Mouse (Mus musculus) lung, postnatal 0 days (tissue): ENCODE measurements around the gene Scamp4. TPM values are rescaled to one million over a fixed set of nuclear protein-coding genes. Genes with fewer than 3 reads are reported as not detected.
A peak's percentile ranks its signal among the peaks of the same experiment; 100 is the strongest.

Source experiments
- ATAC-seq: fragments of 200-750 bp; cut with Nextera tagmentation; 2 replicates; pipeline ENCODE4 v1.8.0; 2017; ENCODE audit warnings: moderate library complexity
- DNase-seq: peaks from one replicate; pipeline ENCODE4 v3.0.0-alpha.2; 2016; ENCODE audit warnings: low spot score
- H3K27ac ChIP-seq: fragments of 300-500 bp; sonication (generic); 2 replicates; pipeline ENCODE4 v1.5.1; 2014; ENCODE audit warnings: antibody characterized with exemption, mild to moderate bottlenecking, low read length, mixed read lengths
- H3K27me3 ChIP-seq: fragments of 300-500 bp; sonication (generic); replicated peaks from 2 replicates; pipeline ENCODE4 v1.6.1; 2014; ENCODE audit warnings: low read length, mixed read lengths; ENCODE audit not compliant: insufficient read depth
- H3K36me3 ChIP-seq: fragments of 300-500 bp; sonication (generic); 2 replicates; pipeline ENCODE4 v1.6.1; 2014; ENCODE audit warnings: low read length, mixed read lengths; ENCODE audit not compliant: insufficient read depth
- H3K4me1 ChIP-seq: fragments of 300-500 bp; sonication (generic); 2 replicates; pipeline ENCODE4 v1.6.1; 2014; ENCODE audit warnings: antibody characterized with exemption, low read depth, low read length, mixed read lengths; ENCODE audit not compliant: insufficient read depth
- H3K4me2 ChIP-seq: fragments of 300-500 bp; sonication (generic); replicated peaks from 2 replicates; pipeline ENCODE4 v1.6.1; 2014; ENCODE audit warnings: low read depth, mild to moderate bottlenecking, low read length, moderate library complexity, mixed read lengths
- H3K4me3 ChIP-seq: fragments of 300-500 bp; sonication (generic); 2 replicates; pipeline ENCODE4 v1.5.1; 2014; ENCODE audit warnings: low read depth, low read length
- H3K9ac ChIP-seq: fragments of 300-500 bp; sonication (generic); replicated peaks from 2 replicates; pipeline ENCODE4 v1.6.1; 2014; ENCODE audit warnings: low read depth, mild to moderate bottlenecking
- H3K9me3 ChIP-seq: fragments of 300-500 bp; sonication (generic); 2 replicates; pipeline ENCODE4 v1.6.1; 2016; ENCODE audit warnings: low read length, mixed read lengths
- CTCF ChIP-seq: IDR thresholded peaks from 2 replicates; pipeline ENCODE4 v1.5.1; 2016; ENCODE audit warnings: antibody characterized with exemption, mild to moderate bottlenecking
- EP300 ChIP-seq: IDR thresholded peaks from 2 replicates; pipeline ENCODE4 v1.6.1; 2016; ENCODE audit warnings: antibody characterized with exemption, mild to moderate bottlenecking, control low read depth
- WGBS: fragments of 180-500 bp; shearing (Covaris S2); extraction: QIAGEN DNeasy Blood & Tissue Kit; methylation state at CpG from one replicate; pipeline ENCODE4 v1.1.7; 2014; 5-methylcytosine and 5-hydroxymethylcytosine counted together
- polyA plus RNA-seq: library from polyadenylated mRNA; unstranded; fragments of >200 nt; fragmentation: Nextera tagmentation; extraction: Ambion mirVana; gene quantifications from 2 replicates; pipeline ENCODE4 v1.2.1, GENCODE M21; 2015

Gene Scamp4
- polyA plus RNA-seq, 1 experiment from 2014 or later, result 56.9 TPM

DNA sequence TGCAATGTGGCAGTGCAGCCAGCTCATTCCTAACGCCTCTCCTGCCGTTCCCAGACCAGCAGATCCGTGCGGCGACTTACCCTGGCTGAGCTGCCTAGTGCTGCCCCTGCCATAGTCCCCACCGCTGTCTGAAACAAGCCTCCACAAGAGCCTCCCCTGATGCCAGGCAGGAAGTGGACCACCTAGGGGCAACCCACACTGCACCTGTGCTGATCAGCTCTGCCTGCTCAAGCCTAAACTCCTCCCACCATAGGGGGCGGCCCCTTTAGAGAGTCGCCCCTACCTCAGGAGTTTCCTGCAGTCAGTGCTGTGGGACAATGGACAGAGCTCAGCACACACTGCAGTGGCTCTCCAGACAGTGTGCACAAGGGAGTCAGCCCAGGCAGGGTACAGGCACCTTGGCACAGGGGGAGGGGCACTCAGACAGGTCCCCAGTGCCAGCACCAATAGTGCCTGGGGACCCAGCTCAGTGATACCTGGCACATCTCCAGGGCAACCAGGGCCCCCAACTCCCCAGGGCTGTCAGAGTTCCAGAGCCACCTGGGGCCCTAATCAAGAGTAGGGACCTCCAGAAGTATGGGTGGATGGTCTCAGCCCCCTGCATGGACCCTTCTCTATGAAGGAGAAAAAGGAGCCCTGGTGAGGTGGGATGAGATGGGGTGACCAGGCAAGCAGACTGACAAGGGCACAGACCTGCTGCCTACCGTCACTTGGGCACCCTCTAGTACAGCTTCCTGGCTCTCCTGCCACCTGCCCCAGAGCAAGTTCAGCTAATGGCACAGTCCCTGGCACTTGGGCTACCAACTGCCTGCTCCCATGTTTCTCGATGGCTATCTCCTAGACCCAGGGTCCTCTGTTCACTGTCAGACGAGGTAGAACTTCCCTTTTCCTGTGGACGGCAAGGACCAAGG is 17.8 kb upstream of the Scamp4 start:
- no peak overlapping the region for H3K9ac ChIP-seq
- no peak overlapping the region for H3K4me3 ChIP-seq
- peaks cover 22% of the 10 kb centered on the region; the same call in 1 of the 2 replicates for H3K4me1 ChIP-seq
- no peaks in the 10 kb centered on the region for H3K9me3 ChIP-seq
- no peak for ATAC-seq
- H3K27ac ChIP-seq, result peak overlapping the region; percentile 38
- peak overlapping the region; percentile 51 for H3K4me2 ChIP-seq
- TF ChIP-seq CTCF (no peak), EP300 (no peak)
- no peak for DNase-seq
- 60% methylated on average over 12 of the region's 12 CpGs for WGBS
- H3K36me3 ChIP-seq, result no peaks in the 10 kb centered on the region
- no peaks in the 10 kb centered on the region for H3K27me3 ChIP-seq

GRCm38 (mm10) chr10:80585581-80585980 is 17.1 kb upstream of the Scamp4 start:
- H3K4me1 ChIP-seq, result peaks cover 22% of the 10 kb centered on the region; the same call in 1 of the 2 replicates
- no peaks in the 10 kb centered on the region for H3K9me3 ChIP-seq
- H3K27me3 ChIP-seq, result no peaks in the 10 kb centered on the region
- no peak for ATAC-seq
- H3K4me2 ChIP-seq, result peak overlapping the region; percentile 51
- WGBS, result 81% methylated on average over 8 of the region's 8 CpGs
- DNase-seq, result no peak
- H3K27ac ChIP-seq, result no peak overlapping the region
- no peak overlapping the region for H3K4me3 ChIP-seq
- no peak overlapping the region for H3K9ac ChIP-seq
- no peaks in the 10 kb centered on the region for H3K36me3 ChIP-seq
- TF ChIP-seq CTCF (no peak), EP300 (no peak)

DNA sequence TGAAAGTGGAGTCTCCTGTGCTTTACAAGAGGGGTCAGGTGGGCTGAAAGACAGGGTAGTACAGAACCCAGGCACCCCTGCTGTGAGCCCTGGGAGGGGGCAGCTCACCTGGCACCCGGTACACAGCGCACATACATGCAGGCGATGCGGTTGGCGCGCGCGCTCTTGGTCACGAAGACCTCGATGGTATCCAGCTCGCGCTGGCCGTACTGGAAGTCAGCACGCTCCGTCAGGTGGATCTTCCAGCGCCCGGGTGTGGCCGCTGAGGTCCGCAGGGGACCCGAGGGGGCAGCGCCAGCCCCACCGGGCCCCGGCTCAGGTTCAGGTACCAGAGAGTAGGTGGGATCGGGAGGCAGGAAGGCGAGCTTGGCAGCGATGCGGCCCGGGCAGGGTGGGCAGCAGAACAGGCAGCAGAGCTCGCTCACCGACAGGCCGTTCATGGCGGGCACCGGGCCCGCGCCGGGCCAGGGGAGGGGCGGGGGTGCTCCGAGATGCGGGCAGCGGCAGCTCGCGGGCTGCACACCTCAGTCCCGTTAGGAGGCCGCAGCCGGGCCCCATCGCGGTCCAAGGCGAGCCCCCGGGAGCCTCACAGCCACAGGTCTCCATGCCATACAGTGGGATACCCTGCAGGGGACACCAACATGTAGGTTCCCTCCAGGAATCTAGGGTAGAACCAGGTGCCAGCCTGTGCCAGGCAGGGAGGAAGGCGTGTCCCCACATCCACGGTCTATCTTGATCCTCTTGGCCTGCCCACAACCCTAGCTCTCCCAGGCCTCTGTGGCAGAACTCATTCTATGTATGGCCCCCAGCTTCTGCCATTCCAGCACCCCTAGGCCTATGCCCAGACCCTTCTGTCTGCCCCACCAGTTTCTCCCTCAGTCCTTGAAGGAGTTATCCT is 16.0 kb upstream of the Scamp4 start:
- no peak for ATAC-seq

DNA sequence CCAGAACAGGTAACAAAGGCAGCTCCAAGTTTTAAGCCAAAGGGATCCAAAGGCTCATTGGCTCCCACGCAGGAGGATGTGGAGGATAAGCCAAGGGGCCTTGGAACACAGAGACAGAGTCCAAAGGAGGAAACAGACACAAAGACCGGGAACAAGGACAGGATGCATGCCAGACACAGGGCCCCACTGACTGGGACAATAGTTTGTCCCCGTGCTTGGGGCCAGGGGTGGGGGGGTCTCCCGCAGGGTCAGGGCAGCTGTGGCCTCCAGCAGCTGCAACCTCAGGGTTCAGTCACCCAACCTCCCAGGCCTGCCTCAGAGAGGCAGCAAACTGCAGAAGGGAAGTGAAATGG is 15.4 kb upstream of the Scamp4 start:
- peak; percentile 21 for ATAC-seq

More for the DNA sequence above, 16.0 kb upstream of the Scamp4 start:
- no peak for DNase-seq
- H3K4me1 ChIP-seq, result peaks cover 22% of the 10 kb centered on the region; the same call in 1 of the 2 replicates
- H3K27me3 ChIP-seq, result no peaks in the 10 kb centered on the region
- peak overlapping the region; percentile 86 for H3K27ac ChIP-seq
- WGBS, result 85% methylated on average over 38 of the region's 51 CpGs
- no peaks in the 10 kb centered on the region for H3K9me3 ChIP-seq
- peak overlapping the region; percentile 51 for H3K4me2 ChIP-seq
- no peaks in the 10 kb centered on the region for H3K36me3 ChIP-seq
- TF ChIP-seq EP300 (no peak), CTCF (no peak)
- H3K9ac ChIP-seq, result no peak overlapping the region
- peak overlapping the region; percentile 15; the same call in 1 of the 2 replicates for H3K4me3 ChIP-seq

DNA sequence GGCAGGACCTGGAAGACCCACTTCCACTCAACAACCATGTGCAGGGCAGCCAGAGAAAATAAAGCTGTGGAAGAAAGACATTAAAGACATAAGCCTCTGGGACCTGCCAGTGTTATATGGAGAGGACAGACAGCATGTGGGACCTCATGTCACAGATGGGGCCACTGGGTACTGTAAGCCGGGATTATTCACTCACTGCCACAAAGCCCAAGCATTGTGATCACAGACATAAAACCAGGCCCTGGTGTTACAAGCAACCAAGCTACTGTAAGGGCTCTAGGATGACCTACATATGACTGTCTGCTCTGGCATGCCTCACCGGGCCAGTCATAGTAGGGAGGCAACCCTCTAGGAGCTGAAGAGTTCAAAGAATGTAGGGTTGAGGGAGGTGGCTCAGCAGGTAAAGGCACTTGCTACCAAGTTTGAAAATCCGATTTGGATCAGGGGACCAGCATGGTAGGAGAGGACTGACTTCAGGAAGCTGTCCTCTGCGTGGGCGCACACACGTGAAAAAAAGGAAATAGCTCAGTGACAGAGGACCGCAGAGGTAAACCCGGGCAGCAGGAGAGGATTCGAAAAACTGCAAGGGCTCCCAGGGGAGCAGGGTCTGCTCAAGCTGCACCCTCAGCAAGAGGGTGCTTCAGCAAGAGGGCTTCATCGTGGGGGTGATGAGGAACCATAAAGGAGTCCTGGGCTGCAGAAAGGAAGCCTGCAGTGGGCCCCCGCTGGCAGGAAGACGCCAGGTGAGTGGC is 13.4 kb upstream of the Scamp4 start:
- H3K36me3 ChIP-seq, result no peaks in the 10 kb centered on the region
- TF ChIP-seq EP300 (no peak), CTCF (no peak)
- DNase-seq, result peak; percentile 51
- ATAC-seq, result no peak
- no peaks in the 10 kb centered on the region for H3K27me3 ChIP-seq
- 10% methylated on average over 12 of the region's 12 CpGs for WGBS
- peaks cover 22% of the 10 kb centered on the region; the same call in 1 of the 2 replicates for H3K4me1 ChIP-seq
- H3K9ac ChIP-seq, result peak overlapping the region; percentile 90
- peak overlapping the region; percentile 95 for H3K4me2 ChIP-seq
- H3K4me3 ChIP-seq, result peak overlapping the region; percentile 88
- no peaks in the 10 kb centered on the region for H3K9me3 ChIP-seq
- H3K27ac ChIP-seq, result peak overlapping the region; percentile 78

More for the DNA sequence above, 15.4 kb upstream of the Scamp4 start:
- Histone ChIP-seq H3K4me1 (peaks cover 22% of the 10 kb centered on the region; the same call in 1 of the 2 replicates), H3K4me3 (no peak overlapping the region), H3K27ac (peak overlapping the region; percentile 86), H3K27me3 (no peaks in the 10 kb centered on the region), H3K9ac (no peak overlapping the region), H3K4me2 (peak overlapping the region; percentile 51; the same call in 1 of the 2 replicates), H3K9me3 (no peaks in the 10 kb centered on the region), H3K36me3 (no peaks in the 10 kb centered on the region)
- DNase-seq, result peak; percentile 60
- TF ChIP-seq EP300 (no peak; the same call in 1 of the 2 replicates), CTCF (no peak)
- WGBS, result 43% methylated on average over 4 of the region's 4 CpGs
